Mouse (Mus musculus): Measurements from ENCODE around the gene C130060K24Rik. TPM values are rescaled to one million over a fixed set of nuclear protein-coding genes. Genes with fewer than 3 reads are reported as not detected.
A peak's percentile ranks its signal among the peaks of the same experiment; 100 is the strongest.

C130060K24Rik gene
- 0.11 and 0.24 TPM in 2 replicates for polyA plus RNA-seq (2015; fragmentation: Nextera tagmentation; extraction: Ambion mirVana)

- no peak within 1 kb of the TSS for H3K27ac ChIP-seq (replicated peaks)
- no peaks in the 10 kb centered on the region for H3K27me3 ChIP-seq (ENCODE audit: control insufficient read depth, insufficient read depth, low read length)
- H3K4me2 ChIP-seq (replicated peaks; ENCODE audit: low read depth), result peak within 1 kb of the TSS; percentile 68
- H3K9me3 ChIP-seq (ENCODE audit: control insufficient read depth, low read length), result no peaks in the 10 kb centered on the region
- WGBS, result under 1% methylated on average over 64 of the region's 64 CpGs
- peak; percentile 21 for DNase-seq (ENCODE audit: low spot score)
- H3K36me3 ChIP-seq (ENCODE audit: control insufficient read depth, insufficient read depth, low read length), result no peaks in the 10 kb centered on the region
- H3K4me1 ChIP-seq (replicated peaks; ENCODE audit: control insufficient read depth, insufficient read depth), result no peaks in the 10 kb centered on the region
- TF ChIP-seq EP300 (optimal IDR thresholded peaks at IDR 0.05) (no peak), CTCF (IDR thresholded peaks at IDR 0.05; ENCODE audit: low read depth) (no peak)
- peak within 1 kb of the TSS; percentile 46 for H3K4me3 ChIP-seq (ENCODE audit: low read depth, low read length)
- no peak for ATAC-seq (ENCODE audit: low FRiP score, low TSS enrichment)
- peak within 1 kb of the TSS; percentile 27 for H3K9ac ChIP-seq (ENCODE audit: low read length)
Observed at GRCm38 (mm10) chr6:65380918-65381772, at the start of gene C130060K24Rik. C130060K24Rik (plus strand) TSS chr6:65381105.

- H3K27ac ChIP-seq (replicated peaks), result no peak overlapping the region
- 88% methylated on average over 1 of the region's 1 CpGs for WGBS
- H3K9me3 ChIP-seq (ENCODE audit: control insufficient read depth, low read length), result no peaks in the 10 kb centered on the region
- no peak overlapping the region for H3K4me2 ChIP-seq (replicated peaks; ENCODE audit: low read depth)
- H3K36me3 ChIP-seq (ENCODE audit: control insufficient read depth, insufficient read depth, low read length), result no peaks in the 10 kb centered on the region
- TF ChIP-seq CTCF (IDR thresholded peaks at IDR 0.05; ENCODE audit: low read depth), result no peak
- TF ChIP-seq EP300 (optimal IDR thresholded peaks at IDR 0.05), result no peak
- H3K4me3 ChIP-seq (ENCODE audit: low read depth, low read length), result no peak overlapping the region
- DNase-seq (ENCODE audit: low spot score), result no peak
- H3K4me1 ChIP-seq (replicated peaks; ENCODE audit: control insufficient read depth, insufficient read depth), result no peaks in the 10 kb centered on the region
- H3K9ac ChIP-seq (ENCODE audit: low read length), result no peak overlapping the region
- no peaks in the 10 kb centered on the region for H3K27me3 ChIP-seq (ENCODE audit: control insufficient read depth, insufficient read depth, low read length)
- ATAC-seq (ENCODE audit: low FRiP score, low TSS enrichment), result no peak
Observed at GRCm38 (mm10) chr6:65334246-65334645, 46.7 kb upstream of the C130060K24Rik start.

GRCm38 (mm10) chr6:65339391-65339790 is 41.5 kb upstream of the C130060K24Rik start:
- no peak overlapping the region for H3K27ac ChIP-seq (replicated peaks)

GRCm38 (mm10) chr6:65341360-65341759 is 39.5 kb upstream of the C130060K24Rik start:
- no peak for TF ChIP-seq EP300 (optimal IDR thresholded peaks at IDR 0.05)
- no peak for TF ChIP-seq CTCF (IDR thresholded peaks at IDR 0.05; ENCODE audit: low read depth)
- no peak overlapping the region for H3K27ac ChIP-seq (replicated peaks)
- no peaks in the 10 kb centered on the region for H3K36me3 ChIP-seq (ENCODE audit: control insufficient read depth, insufficient read depth, low read length)
- no peak overlapping the region for H3K4me2 ChIP-seq (replicated peaks; ENCODE audit: low read depth)
- no peaks in the 10 kb centered on the region for H3K27me3 ChIP-seq (ENCODE audit: control insufficient read depth, insufficient read depth, low read length)
- H3K4me3 ChIP-seq (ENCODE audit: low read depth, low read length), result no peak overlapping the region
- H3K4me1 ChIP-seq (replicated peaks; ENCODE audit: control insufficient read depth, insufficient read depth), result no peaks in the 10 kb centered on the region
- DNase-seq (ENCODE audit: low spot score), result no peak
- ATAC-seq (ENCODE audit: low FRiP score, low TSS enrichment), result no peak
- H3K9ac ChIP-seq (ENCODE audit: low read length), result no peak overlapping the region
- no peaks in the 10 kb centered on the region for H3K9me3 ChIP-seq (ENCODE audit: control insufficient read depth, low read length)
- 77% methylated on average over 4 of the region's 4 CpGs for WGBS

More at GRCm38 (mm10) chr6:65339391-65339790, 41.5 kb upstream of the C130060K24Rik start:
- Histone ChIP-seq H3K4me1 (replicated peaks; ENCODE audit: control insufficient read depth, insufficient read depth) (no peaks in the 10 kb centered on the region), H3K9ac (ENCODE audit: low read length) (no peak overlapping the region), H3K9me3 (ENCODE audit: control insufficient read depth, low read length) (no peaks in the 10 kb centered on the region), H3K27me3 (ENCODE audit: control insufficient read depth, insufficient read depth, low read length) (no peaks in the 10 kb centered on the region), H3K36me3 (ENCODE audit: control insufficient read depth, insufficient read depth, low read length) (no peaks in the 10 kb centered on the region), H3K4me3 (ENCODE audit: low read depth, low read length) (no peak overlapping the region), H3K4me2 (replicated peaks; ENCODE audit: low read depth) (no peak overlapping the region)
- TF ChIP-seq CTCF (IDR thresholded peaks at IDR 0.05; ENCODE audit: low read depth) (no peak), EP300 (optimal IDR thresholded peaks at IDR 0.05) (no peak)
- DNase-seq (ENCODE audit: low spot score) (no peak), ATAC-seq (ENCODE audit: low FRiP score, low TSS enrichment) (no peak)

- no peak for DNase-seq (ENCODE audit: low spot score)
- H3K27me3 ChIP-seq (ENCODE audit: control insufficient read depth, insufficient read depth, low read length), result no peaks in the 10 kb centered on the region
- no peak for ATAC-seq (ENCODE audit: low FRiP score, low TSS enrichment)
- no peak overlapping the region for H3K27ac ChIP-seq (replicated peaks)
- H3K4me2 ChIP-seq (replicated peaks; ENCODE audit: low read depth), result no peak overlapping the region
- H3K9ac ChIP-seq (ENCODE audit: low read length), result no peak overlapping the region
- no peaks in the 10 kb centered on the region for H3K9me3 ChIP-seq (ENCODE audit: control insufficient read depth, low read length)
- 48% methylated on average over 8 of the region's 8 CpGs for WGBS
- H3K36me3 ChIP-seq (ENCODE audit: control insufficient read depth, insufficient read depth, low read length), result no peaks in the 10 kb centered on the region
- TF ChIP-seq EP300 (optimal IDR thresholded peaks at IDR 0.05) (no peak), CTCF (IDR thresholded peaks at IDR 0.05; ENCODE audit: low read depth) (no peak)
- no peaks in the 10 kb centered on the region for H3K4me1 ChIP-seq (replicated peaks; ENCODE audit: control insufficient read depth, insufficient read depth)
- H3K4me3 ChIP-seq (ENCODE audit: low read depth, low read length), result no peak overlapping the region
Observed at GRCm38 (mm10) chr6:65347736-65348135, 33.2 kb upstream of the C130060K24Rik start.

GRCm38 (mm10) chr6:65348255-65348654 is 32.6 kb upstream of the C130060K24Rik start:
- no peak overlapping the region for H3K4me3 ChIP-seq (ENCODE audit: low read depth, low read length)
- no peaks in the 10 kb centered on the region for H3K9me3 ChIP-seq (ENCODE audit: control insufficient read depth, low read length)
- WGBS, result 15% methylated on average over 5 of the region's 5 CpGs

More at GRCm38 (mm10) chr6:65348255-65348654, 32.6 kb upstream of the C130060K24Rik start:
- no peaks in the 10 kb centered on the region for H3K36me3 ChIP-seq (ENCODE audit: control insufficient read depth, insufficient read depth, low read length)
- ATAC-seq (ENCODE audit: low FRiP score, low TSS enrichment) (no peak), DNase-seq (ENCODE audit: low spot score) (no peak)
- H3K4me1 ChIP-seq (replicated peaks; ENCODE audit: control insufficient read depth, insufficient read depth), result no peaks in the 10 kb centered on the region
- no peak for TF ChIP-seq EP300 (optimal IDR thresholded peaks at IDR 0.05)
- no peak for TF ChIP-seq CTCF (IDR thresholded peaks at IDR 0.05; ENCODE audit: low read depth)
- no peak overlapping the region for H3K4me2 ChIP-seq (replicated peaks; ENCODE audit: low read depth)
- no peak overlapping the region for H3K27ac ChIP-seq (replicated peaks)
- no peak overlapping the region for H3K9ac ChIP-seq (ENCODE audit: low read length)
- H3K27me3 ChIP-seq (ENCODE audit: control insufficient read depth, insufficient read depth, low read length), result no peaks in the 10 kb centered on the region
